Mouse (Mus musculus): ENCODE measurements around the gene Gm12166.
"Not testable (repeated sequence)": the region's sequence is repeated elsewhere in the genome, so short reads cannot be mapped to it uniquely, and the experiment has no call there.

The Gm12166 gene

GRCm38 (mm10) chr11:46052105-46052659, at the start of gene Gm12166:
Gene Gm12166, minus strand, starts transcription at chr11:46052321.
- DNase-seq (ENCODE audit: extremely low spot score, low spot score): not testable (repeated sequence)

GRCm38 (mm10) chr11:46097062-46097461, 44.9 kb upstream of the Gm12166 start:
- DNase-seq (ENCODE audit: extremely low spot score, low spot score): no peak

DNA sequence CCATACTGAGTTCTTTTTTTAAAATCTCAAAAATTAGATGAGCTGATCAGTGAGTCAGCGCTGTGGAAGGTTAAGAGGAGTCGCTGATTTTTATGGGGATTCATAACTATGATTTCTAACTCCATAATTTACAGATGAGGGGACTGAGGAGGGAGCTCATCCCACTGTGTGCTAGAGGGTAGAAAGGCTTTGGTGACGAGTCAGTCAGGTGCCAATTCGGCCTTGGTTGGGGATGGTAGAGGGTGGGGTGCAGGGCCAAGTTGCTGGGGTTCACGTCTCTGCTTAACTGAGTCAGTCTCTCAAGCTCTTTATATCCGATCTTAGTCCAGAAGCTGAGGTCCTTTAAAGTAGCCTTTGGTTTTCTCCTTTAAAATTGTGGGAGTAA, 44.1 kb upstream of the Gm12166 start:
- DNase-seq (ENCODE audit: extremely low spot score, low spot score): no peak

GRCm38 (mm10) chr11:46095477-46096264, 43.5 kb upstream of the Gm12166 start:
- DNase-seq (ENCODE audit: extremely low spot score, low spot score): no peak

DNA sequence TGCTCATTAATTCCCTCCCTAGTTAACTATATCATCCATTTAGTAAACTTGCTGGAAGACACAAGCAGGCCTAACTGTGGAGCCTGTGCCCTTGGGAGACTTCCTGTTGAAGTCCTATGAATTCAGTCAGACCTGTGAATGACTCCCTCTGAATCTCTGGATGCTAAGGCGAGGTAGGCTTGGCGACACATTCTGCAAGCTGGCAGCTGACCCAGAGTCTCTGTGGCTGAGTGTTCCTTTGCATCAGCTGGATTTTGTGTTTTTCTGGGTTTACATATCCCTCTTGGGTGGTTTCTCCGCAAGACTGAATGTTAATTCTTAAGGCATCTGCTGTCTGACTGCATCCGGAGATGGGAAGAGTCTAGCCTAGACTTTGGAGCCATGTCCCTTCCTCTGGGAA, 40.0 kb upstream of the Gm12166 start:
- DNase-seq (ENCODE audit: extremely low spot score, low spot score): no peak

DNA sequence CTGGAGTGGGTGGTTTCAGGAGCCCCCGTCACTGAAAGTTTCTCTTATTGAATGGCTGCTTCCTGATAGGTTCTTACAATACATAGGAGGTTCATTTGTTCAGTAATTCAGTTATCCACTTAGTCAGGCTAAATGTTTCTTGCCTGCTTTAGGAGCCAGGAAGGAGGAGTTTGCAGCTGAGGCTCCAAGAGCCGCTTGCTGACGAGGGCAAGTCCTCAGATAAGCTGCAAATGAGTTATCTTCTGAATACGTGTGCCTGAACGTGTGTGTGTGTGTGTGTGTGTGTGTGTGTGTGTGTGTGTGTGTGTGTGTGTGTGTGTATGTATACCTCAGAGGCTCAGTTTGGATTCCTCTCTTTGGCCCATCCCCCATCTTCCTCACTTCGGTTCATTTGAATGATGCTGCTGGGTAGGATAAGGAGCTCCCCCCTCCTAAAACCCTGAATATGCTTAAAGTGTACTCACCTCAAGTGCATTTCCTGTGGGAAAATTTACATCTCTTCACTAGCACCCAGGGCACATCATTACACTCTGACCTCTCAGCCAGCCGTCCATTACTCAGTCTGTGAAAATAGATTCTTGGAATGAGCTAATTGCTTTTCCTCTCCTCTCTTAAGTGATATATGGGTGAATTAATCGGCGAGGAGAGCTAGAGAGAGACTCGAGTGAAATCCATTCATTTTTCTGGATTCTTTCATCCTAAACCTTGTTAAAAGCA, 39.0 kb upstream of the Gm12166 start:
- no peak for DNase-seq (ENCODE audit: extremely low spot score, low spot score)

- no peak for DNase-seq (ENCODE audit: extremely low spot score, low spot score)
These were observed 38.1 kb upstream of the Gm12166 start for GRCm38 (mm10) chr11:46090036-46090725.

DNA sequence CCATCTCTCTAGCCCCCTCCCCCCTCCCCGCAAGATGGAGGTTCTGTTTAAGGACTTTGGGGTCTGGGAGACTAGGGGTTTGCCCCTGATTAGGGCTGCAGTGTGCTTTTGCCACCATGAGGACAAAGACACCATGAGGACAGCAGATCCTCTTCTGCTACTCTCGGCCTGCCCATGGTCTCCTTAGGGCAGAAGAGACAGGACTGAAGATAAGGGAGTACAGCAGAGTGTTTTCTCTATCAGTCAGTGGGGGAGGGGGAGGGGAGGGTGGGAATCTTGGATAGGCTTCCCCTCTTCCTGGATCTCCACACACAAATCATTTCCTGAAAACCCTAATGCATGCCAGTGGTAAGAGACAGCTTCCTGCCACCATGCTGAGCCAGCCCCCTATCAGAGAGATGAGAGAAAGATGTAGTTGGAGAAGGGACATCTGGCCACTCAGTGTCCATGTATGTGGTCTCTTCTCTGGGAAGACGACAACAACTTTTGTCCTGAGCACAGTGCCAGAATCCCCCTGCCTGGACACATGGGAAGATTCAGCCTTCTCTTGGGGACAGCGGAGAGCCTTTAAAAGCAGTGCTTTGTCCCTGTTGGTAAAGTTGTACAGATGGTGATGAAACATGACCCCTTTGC, 37.1 kb upstream of the Gm12166 start:
- DNase-seq (ENCODE audit: extremely low spot score, low spot score): peak; percentile 32

GRCm38 (mm10) chr11:46086446-46086845, 34.3 kb upstream of the Gm12166 start:
- no peak for DNase-seq (ENCODE audit: extremely low spot score, low spot score)

DNA sequence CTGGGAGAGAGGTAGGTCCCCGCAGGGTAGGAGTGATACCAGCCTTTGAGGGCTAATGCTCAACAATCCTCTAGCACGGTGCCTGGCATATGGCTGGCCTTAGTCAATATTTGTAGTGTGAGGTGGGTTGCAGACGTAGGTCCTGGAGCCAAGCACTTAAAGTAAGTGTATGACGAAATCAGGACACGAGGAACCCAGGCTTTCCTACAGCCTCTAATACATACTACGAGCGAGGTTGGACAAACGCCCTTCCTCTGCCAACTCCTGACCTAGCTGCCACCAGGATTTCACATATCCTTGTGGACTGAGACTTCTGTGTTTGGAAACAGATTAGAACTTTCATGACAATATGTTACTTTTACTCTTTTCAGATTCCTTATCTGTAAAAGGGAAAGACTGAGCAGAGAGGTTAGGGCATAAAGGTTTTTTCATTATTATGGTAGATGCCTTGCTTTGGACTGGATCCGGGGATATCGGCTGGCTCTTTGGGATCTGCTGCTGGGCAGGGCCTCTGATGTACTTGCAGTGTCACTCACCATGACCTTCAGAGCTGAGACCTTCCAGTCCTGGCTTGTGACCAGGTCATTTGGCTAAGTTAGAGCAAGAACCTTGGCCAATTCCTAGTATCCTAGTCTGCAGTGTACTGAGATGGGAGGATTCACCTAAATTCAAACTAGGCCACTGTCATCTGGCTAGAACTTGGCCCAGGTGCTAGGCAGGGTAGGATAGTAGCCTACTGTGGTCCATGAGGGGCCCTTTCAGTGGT, 33.5 kb upstream of the Gm12166 start:
- no peak for DNase-seq (ENCODE audit: extremely low spot score, low spot score)

- no peak for DNase-seq (ENCODE audit: extremely low spot score, low spot score)
These were observed 32.4 kb upstream of the Gm12166 start for GRCm38 (mm10) chr11:46084568-46084967.

DNA sequence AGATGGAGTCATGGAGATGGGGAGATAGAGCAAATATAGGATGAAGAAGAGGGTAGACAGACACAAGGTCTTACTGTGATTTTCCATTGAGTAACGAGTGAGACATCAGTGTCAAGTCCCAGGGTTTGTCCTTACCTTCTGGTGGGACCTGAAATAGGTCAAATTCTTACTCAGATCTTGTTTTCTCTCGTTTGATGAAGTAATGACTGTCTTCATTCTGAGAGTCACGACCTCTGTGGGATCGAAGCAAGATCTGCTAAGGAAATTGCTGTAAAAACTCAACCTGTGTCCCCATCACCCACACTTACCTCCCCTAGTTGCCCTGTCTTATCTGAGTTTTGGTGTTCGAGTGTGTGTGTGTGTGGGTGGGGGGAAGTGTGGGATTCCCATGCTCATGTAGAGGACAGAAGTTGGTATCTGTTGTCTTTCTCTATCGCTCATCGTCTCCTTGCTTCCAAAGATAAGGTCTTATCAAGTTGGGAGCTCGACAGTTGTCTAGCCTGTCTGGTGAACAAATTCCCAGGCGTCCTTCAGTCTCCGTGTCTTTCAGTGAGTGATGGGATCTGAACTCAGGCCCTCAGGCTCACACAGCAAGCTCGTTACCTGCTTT, 31.8 kb upstream of the Gm12166 start:
- DNase-seq (ENCODE audit: extremely low spot score, low spot score): no peak

GRCm38 (mm10) chr11:46083405-46083804, 31.3 kb upstream of the Gm12166 start:
- DNase-seq (ENCODE audit: extremely low spot score, low spot score): no peak

DNA sequence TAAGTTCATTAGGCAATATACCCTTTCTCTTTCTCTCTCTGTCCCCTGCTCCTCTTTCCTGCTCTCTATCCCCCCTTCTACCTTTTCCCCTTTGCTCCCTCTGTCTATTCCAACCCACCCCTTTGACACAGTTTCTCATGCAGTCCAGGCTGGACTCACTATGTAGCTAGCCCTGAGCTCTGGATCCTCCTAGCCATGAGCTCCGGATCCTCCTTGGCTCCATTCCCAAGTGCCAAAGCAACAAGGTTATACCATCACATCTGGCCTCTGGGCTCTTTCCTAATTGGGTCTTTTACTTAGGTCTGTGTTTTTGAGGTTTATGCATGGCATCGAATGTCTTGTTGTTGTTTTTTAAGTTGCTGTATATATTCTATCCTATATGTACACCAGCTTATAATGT, 29.0 kb upstream of the Gm12166 start:
- no peak for DNase-seq (ENCODE audit: extremely low spot score, low spot score)

GRCm38 (mm10) chr11:46077732-46078375, 25.7 kb upstream of the Gm12166 start:
- DNase-seq (ENCODE audit: extremely low spot score, low spot score): no peak

GRCm38 (mm10) chr11:46077304-46077703, 25.2 kb upstream of the Gm12166 start:
- no peak for DNase-seq (ENCODE audit: extremely low spot score, low spot score)

GRCm38 (mm10) chr11:46076442-46077158, 24.5 kb upstream of the Gm12166 start:
- no peak for DNase-seq (ENCODE audit: extremely low spot score, low spot score)

GRCm38 (mm10) chr11:46075507-46075906, 23.4 kb upstream of the Gm12166 start:
- no peak for DNase-seq (ENCODE audit: extremely low spot score, low spot score)

Measured in neural tube, embryonic 10.5 days (tissue).